Mouse (Mus musculus) heart, adult 2 months (tissue): ENCODE data around the gene Yif1b.

Source experiments
- CTCF ChIP-seq: fragments of 200-600 bp; IDR thresholded peaks from 2 replicates; pipeline ENCODE4 v1.8.1; 2022; ENCODE audit warnings: antibody characterized with exemption, mild to moderate bottlenecking, moderate library complexity
- EP300 ChIP-seq: fragments of 200-500 bp; IDR thresholded peaks from 2 replicates; pipeline ENCODE4 v1.6.1; 2011; ENCODE audit warnings: low read depth, low read length, control low read depth; ENCODE audit not compliant: insufficient read depth
- POLR2A ChIP-seq: fragments of 200-500 bp; IDR thresholded peaks from 2 replicates; pipeline ENCODE4 v1.6.1; 2011; ENCODE audit warnings: mild to moderate bottlenecking, low read depth, low read length, control low read depth; ENCODE audit not compliant: insufficient read depth

DNA sequence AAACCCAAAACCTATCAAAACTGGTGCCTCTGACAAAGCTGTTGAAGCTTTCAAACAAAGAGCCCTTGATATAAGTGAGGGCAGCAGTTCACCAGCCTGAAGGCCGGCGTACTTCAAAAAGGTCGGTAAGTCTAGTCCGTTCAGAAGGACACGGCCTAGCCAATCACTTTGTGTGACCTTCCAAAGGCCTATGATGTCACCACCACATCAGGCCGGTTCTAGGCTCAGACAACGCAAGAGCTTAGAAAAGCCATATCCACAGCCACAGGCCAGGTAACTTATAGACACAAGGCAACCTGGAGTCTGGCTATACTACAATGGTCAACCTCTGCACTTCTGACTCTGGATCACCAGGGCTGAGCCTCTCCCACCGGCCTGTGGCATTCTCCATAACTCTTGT is 41.8 kb downstream of the Yif1b start:
- TF ChIP-seq POLR2A, result no peak
- no peak for TF ChIP-seq CTCF
- no peak for TF ChIP-seq EP300
